Mouse (Mus musculus) testis, adult 2 months (tissue): ENCODE data around the gene Padi1. TPM values are rescaled to one million over a fixed set of nuclear protein-coding genes. Genes with fewer than 3 reads are reported as not detected.

Experiments used
- H3K27ac ChIP-seq: fragments of 200-500 bp; 2 replicates; pipeline ENCODE4 v1.5.1; 2012; ENCODE audit warnings: low read depth, low read length; ENCODE audit not compliant: control insufficient read depth, insufficient read depth
- H3K27me3 ChIP-seq: fragments of 200-500 bp; 2 replicates; pipeline ENCODE4 v1.6.1; 2012; ENCODE audit warnings: mild to moderate bottlenecking, low read length, moderate library complexity; ENCODE audit not compliant: control insufficient read depth, insufficient read depth
- H3K36me3 ChIP-seq: fragments of 200-500 bp; 2 replicates; pipeline ENCODE4 v1.6.1; 2012; ENCODE audit warnings: mild to moderate bottlenecking, low read length; ENCODE audit not compliant: control insufficient read depth, insufficient read depth
- H3K4me1 ChIP-seq: fragments of 200-500 bp; 2 replicates; pipeline ENCODE4 v1.6.1; 2012; ENCODE audit warnings: low read length; ENCODE audit not compliant: control insufficient read depth, insufficient read depth
- H3K4me3 ChIP-seq: fragments of 200-500 bp; 2 replicates; pipeline ENCODE4 v1.5.1; 2012; ENCODE audit warnings: low read depth, mild to moderate bottlenecking, low read length, moderate library complexity, mixed read lengths; ENCODE audit not compliant: control insufficient read depth
- CTCF ChIP-seq: fragments of 200-500 bp; IDR thresholded peaks from 2 replicates; pipeline ENCODE4 v1.5.1; 2012; ENCODE audit warnings: low read depth, mild to moderate bottlenecking, inconsistent platforms, low read length, moderate library complexity; ENCODE audit not compliant: control insufficient read depth, insufficient read depth, insufficient replicate concordance
- POLR2A ChIP-seq: fragments of 200-500 bp; IDR thresholded peaks from 2 replicates; pipeline ENCODE4 v1.6.1; 2012; ENCODE audit warnings: low read depth, mild to moderate bottlenecking, inconsistent platforms, low read length, moderate library complexity; ENCODE audit not compliant: control insufficient read depth
- polyA plus RNA-seq: library from polyadenylated mRNA; depleted of rRNA; stranded (reverse); fragments of >200 nt; gene quantifications from 2 replicates; pipeline ENCODE4 v1.2.3, GENCODE M21; 2012

Padi1 gene
- polyA plus RNA-seq, 1 experiment = 0.47 TPM

DNA sequence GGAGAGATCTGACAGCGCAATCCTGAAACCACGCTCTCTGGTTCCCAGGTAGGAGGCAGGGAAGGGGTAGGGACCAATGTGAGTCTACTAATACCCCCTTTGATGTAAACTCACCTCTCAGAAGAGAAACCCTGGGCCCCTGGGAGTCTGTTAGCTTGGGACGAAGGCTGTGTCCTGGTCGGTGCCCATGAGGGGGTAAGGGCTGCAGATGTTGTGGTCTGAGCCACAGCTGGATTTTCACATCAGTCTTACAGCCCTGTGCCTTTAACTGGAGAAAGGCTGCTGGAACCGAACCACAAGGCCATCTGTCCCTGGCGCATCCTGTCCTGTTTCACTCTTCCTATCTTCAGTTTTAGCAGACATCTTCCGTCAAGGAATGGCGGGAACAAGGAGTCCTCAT is 30.6 kb upstream of the Padi1 start:
- H3K27ac ChIP-seq = no peak overlapping the region
- no peaks in the 10 kb centered on the region; the same call in 1 of the 2 replicates for H3K4me1 ChIP-seq
- H3K4me3 ChIP-seq = no peak overlapping the region
- H3K36me3 ChIP-seq = no peaks in the 10 kb centered on the region
- no peak for TF ChIP-seq CTCF
- no peaks in the 10 kb centered on the region for H3K27me3 ChIP-seq

DNA sequence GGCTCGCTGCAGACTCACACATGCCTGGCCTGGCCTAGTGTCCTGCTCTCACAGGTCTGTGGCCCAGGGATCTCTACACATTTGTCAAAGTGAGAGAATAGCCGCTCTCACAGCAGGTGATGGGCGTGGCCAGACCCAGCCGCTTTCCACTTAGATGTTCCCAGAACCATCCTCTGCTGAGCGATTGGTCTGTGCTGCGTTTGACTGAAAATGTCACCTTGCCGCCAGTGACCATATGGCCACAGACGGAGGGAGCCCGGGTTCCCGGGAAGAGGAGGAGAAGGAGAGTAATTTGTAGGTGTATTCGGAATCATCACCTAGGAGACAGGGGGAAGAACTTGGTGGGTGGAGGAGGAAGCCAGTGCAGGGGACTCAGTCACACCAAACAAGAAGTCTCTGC is 27.4 kb upstream of the Padi1 start:
- no peaks in the 10 kb centered on the region for H3K36me3 ChIP-seq
- H3K4me3 ChIP-seq = no peak overlapping the region
- peaks cover 6% of the 10 kb centered on the region for H3K4me1 ChIP-seq
- H3K27me3 ChIP-seq = no peaks in the 10 kb centered on the region
- no peak overlapping the region for H3K27ac ChIP-seq
- TF ChIP-seq POLR2A (no peak), CTCF (no peak)

DNA sequence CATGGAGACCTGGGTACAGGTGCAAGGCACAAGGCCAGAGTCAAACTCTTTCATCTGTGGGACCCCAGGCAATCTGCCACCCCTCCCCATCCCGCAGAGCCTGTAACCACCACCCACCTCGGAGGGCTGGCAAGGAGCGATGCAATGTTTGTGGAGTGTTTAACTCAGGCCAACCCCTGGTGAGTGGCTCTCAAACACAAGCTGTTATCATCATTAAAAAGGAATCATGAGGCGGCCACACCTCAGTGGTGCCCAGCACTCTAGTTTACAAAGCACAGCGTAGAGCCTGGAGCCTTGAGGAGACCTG is 27.1 kb upstream of the Padi1 start:
- H3K27ac ChIP-seq = no peak overlapping the region
- H3K27me3 ChIP-seq = no peaks in the 10 kb centered on the region
- TF ChIP-seq CTCF = no peak
- no peak for TF ChIP-seq POLR2A
- peaks cover 6% of the 10 kb centered on the region for H3K4me1 ChIP-seq
- H3K36me3 ChIP-seq = no peaks in the 10 kb centered on the region
- H3K4me3 ChIP-seq = no peak overlapping the region

DNA sequence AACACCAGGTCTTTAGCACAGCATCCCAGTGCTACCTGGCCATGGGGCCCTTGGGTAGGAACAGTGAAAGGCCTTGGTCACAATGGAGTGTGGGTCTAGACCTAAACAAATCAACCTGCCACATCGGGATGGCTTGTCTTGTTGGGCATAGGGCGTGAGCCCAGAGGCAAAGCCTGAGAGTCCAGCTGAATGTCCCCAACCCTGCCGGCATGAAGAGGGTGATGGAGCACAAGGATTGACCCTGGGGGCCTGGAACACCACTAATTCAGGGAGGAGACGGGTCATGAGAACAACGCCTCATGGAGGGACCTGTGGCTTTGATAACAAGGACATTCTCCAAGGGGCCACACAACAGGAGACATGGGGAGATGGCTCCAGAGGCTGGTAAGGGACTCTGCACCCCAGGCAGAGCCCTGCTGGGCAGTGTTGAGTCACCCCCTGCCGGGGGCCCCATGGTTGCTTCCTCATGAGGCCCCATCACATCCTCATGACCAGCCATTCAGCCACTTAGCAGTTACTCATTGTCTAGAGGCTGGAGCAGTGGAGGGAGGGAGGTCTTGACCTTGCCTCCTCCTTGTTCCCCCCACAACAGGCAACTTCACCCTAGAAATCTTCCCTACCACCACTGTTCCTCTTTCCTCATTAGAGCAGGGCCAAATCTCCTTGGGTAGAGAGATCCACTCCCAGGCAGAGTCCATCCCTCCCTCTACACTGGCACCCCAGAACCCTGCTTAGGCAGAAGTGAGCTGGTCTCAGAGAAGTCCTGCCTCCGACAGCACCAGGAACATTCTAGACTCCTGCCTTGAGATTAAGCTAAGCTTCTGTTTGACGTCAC is 26.5 kb upstream of the Padi1 start:
- H3K27ac ChIP-seq = no peak overlapping the region
- no peaks in the 10 kb centered on the region for H3K36me3 ChIP-seq
- peaks cover 6% of the 10 kb centered on the region for H3K4me1 ChIP-seq
- TF ChIP-seq POLR2A (no peak), CTCF (no peak)
- H3K4me3 ChIP-seq = no peak overlapping the region
- H3K27me3 ChIP-seq = no peaks in the 10 kb centered on the region

DNA sequence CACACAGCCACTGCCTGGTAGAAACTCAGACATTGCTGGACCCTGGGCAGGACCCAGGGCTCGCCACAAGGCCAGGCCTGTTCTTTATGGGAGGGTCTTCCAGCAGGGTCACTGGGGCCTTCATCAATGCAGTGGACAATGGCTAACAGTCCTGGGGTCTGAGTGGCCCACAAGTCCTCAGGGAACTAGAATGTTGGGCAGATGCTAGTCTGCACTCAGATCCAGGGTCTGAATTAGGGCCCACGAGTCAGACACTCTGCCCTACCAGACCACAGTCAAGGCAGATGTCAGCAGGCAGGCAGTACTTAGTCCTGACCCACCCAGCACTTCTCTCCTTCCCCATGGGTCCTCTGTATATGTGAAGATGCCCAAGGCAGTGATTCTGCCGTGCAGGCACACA is 25.8 kb upstream of the Padi1 start:
- no peak overlapping the region for H3K4me3 ChIP-seq
- H3K27me3 ChIP-seq = no peaks in the 10 kb centered on the region
- H3K4me1 ChIP-seq = peaks cover 6% of the 10 kb centered on the region
- H3K36me3 ChIP-seq = no peaks in the 10 kb centered on the region
- H3K27ac ChIP-seq = no peak overlapping the region
- TF ChIP-seq CTCF = no peak
- TF ChIP-seq POLR2A = no peak

DNA sequence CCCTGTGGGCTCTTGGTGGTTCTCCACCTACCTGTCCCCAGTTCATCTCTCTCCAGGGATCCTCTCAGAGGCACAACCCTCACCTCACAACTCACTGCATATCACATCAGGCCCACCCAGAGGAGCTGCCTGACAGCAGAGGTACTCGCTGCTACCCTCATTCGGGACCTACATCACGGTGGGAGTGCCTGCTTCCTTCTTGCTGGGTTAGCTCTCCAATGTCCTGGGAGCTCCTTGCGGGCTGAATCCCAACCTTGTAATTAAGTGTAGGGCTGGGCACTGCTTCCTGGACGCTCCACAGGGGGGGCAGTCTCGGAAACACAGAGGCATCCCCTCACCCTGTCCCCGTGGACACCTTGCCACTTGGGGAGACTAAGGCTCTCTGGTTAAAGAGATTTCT is 25.3 kb upstream of the Padi1 start:
- TF ChIP-seq POLR2A = no peak
- TF ChIP-seq CTCF = no peak
- Histone ChIP-seq H3K27me3 (no peaks in the 10 kb centered on the region), H3K36me3 (no peaks in the 10 kb centered on the region), H3K4me1 (peaks cover 6% of the 10 kb centered on the region), H3K4me3 (no peak overlapping the region), H3K27ac (no peak overlapping the region)

DNA sequence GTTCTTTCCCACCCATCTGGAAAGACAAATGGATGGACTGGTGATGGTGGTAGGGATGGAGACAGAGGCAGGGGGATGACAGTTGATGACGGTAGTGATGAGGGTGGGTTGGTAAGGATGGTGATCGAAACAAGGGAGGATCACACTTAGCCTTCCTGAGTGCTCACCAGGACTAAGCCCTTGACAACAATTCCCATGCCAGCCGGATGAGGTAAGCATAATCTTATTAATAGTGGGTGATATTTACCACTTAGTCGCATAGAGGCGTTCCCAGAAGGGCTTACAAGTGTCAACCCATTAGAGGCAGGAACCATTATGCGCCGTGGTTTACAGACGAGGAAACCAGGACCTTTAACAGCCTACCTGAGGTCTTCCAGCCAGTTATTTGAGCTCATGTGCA is 24.4 kb upstream of the Padi1 start:
- Histone ChIP-seq H3K36me3 (no peaks in the 10 kb centered on the region), H3K27me3 (no peaks in the 10 kb centered on the region), H3K27ac (no peak overlapping the region), H3K4me3 (no peak overlapping the region), H3K4me1 (peaks cover 6% of the 10 kb centered on the region)
- TF ChIP-seq POLR2A = no peak
- no peak for TF ChIP-seq CTCF
